Comparison of ENCODE assay signal across 8 mouse cellular contexts in the genomic region with DNA sequence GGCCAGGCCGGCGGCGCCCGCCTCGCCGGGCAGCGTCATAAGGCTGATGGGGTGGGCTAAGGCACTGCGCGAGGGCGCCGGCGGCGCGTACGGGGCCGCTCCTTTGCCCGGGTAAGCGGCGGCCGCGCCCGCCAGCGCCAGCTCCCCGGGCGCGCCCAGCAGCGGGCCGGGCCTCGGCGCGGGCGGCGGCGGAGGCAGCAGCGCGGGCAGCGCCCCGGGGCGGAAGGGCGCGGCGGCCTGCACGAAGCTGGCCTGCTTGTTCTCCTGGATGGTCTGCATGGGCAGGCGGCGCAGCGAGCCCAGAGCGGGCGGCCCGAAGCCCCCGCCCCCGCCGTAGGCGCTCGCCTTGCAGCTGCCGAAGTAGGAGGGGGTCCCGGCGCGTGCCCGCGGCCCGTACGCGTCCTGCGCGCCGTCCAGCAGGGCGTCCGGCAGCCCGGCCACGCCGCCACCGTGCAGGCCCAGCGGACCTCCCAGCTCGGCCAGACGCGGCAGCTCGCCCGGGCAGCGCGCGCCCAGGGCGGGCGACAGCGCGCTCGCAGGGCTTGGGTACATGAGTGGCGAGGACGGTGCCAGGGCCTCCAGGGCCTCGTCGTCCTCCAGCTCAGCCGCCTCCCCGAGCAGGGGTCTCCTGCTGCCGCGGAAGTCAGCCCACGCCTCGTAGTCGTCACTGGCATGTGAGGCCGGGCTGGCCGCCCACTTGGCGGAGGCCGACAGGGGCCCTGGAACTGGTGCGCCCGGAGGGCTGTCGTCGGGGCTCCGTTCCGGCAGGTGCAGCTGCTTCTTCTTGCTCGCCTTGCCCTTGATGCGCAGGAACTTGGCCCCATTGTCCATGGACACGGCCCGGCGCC. TPM values are rescaled to one million over a fixed set of nuclear protein-coding genes. Genes with fewer than 3 reads are reported as not detected.
DNase-seq lines count a peak whose midpoint lies in the region; ATAC-seq and TF ChIP-seq lines count a peak whose summit lies in the region.
"Had no signal": no experiment of that assay in that cellular context is flagged by ENCODE, and none has a peak within 500 bp of the region (broad histone marks: within the 10 kb centered on the region; RNA-seq: fewer than 3 reads in every experiment).

No protein-coding gene starts in this region.

- H3K27me3 ChIP-seq in lung, embryonic 14.5 days (ENCODE audit: insufficient read depth, low read length) = peaks cover 82% of the 10 kb centered on the region
- peaks cover 96% of the 10 kb centered on the region for H3K27me3 ChIP-seq in forebrain, embryonic 12.5 days
- H3K27me3 ChIP-seq in neural tube, embryonic 15.5 days (replicated peaks) = peaks cover 69% of the 10 kb centered on the region
- H3K27me3 ChIP-seq in thymus, adult 2 months (ENCODE audit: control insufficient read depth, insufficient read depth, low read length) = no peaks in the 10 kb centered on the region; the same call in 1 of the 2 replicates

- WGBS in lung, embryonic 14.5 days = under 1% methylated on average over 101 of the region's 112 CpGs
- WGBS in forebrain, embryonic 12.5 days = under 1% methylated on average over 91 of the region's 112 CpGs
- WGBS in neural tube, embryonic 15.5 days = 7% methylated on average over 61 of the region's 112 CpGs
- 8% methylated on average over 107 of the region's 112 CpGs for WGBS in thymus, adult 2 months

- peak; percentile 39 for DNase-seq in lung, embryonic 14.5 days
- no peak for DNase-seq in lung, postnatal 36 days
- peak; percentile 21 for DNase-seq in kidney, postnatal 14 days
- DNase-seq in thymus, adult 2 months = no peak
- DNase-seq in ovary, postnatal 10 days (ENCODE audit: low spot score) = no peak

- no peak for TF ChIP-seq POLR2A in thymus, adult 2 months (IDR thresholded peaks at IDR 0.05; ENCODE audit: control insufficient read depth, extremely low read depth, insufficient read depth, low read length, poor library complexity)

- H3K4me1 ChIP-seq in lung, embryonic 14.5 days (ENCODE audit: insufficient read depth) = peaks cover 3% of the 10 kb centered on the region; the same call in 1 of the 2 replicates
- H3K4me1 ChIP-seq in forebrain, embryonic 12.5 days = peaks cover 69% of the 10 kb centered on the region
- peaks cover 62% of the 10 kb centered on the region for H3K4me1 ChIP-seq in neural tube, embryonic 15.5 days
- no peaks in the 10 kb centered on the region for H3K4me1 ChIP-seq in thymus, adult 2 months (replicated peaks; ENCODE audit: control insufficient read depth, insufficient read depth, low read length)

- peak overlapping the region; percentile 40 for H3K4me3 ChIP-seq in lung, embryonic 14.5 days (ENCODE audit: low read depth, low read length)
- peak overlapping the region; percentile 37 for H3K4me3 ChIP-seq in forebrain, embryonic 12.5 days (replicated peaks)
- H3K4me3 ChIP-seq in neural tube, embryonic 15.5 days (replicated peaks) = peak overlapping the region; percentile 30
- H3K4me3 ChIP-seq in thymus, adult 2 months (ENCODE audit: control insufficient read depth, insufficient read depth, low read length) = no peak overlapping the region
- H3K4me3 ChIP-seq: megakaryocyte, embryonic 14.5 days had no signal

- H3K4me2 ChIP-seq in lung, embryonic 14.5 days = peak overlapping the region; percentile 72
- peak overlapping the region; percentile 57 for H3K4me2 ChIP-seq in forebrain, embryonic 12.5 days
- H3K4me2 ChIP-seq in neural tube, embryonic 15.5 days = peak overlapping the region; percentile 63

- no peak for TF ChIP-seq CTCF in lung, embryonic 14.5 days (IDR thresholded peaks at IDR 0.05; ENCODE audit: low read depth)
- no peak for TF ChIP-seq CTCF in thymus, adult 2 months (IDR thresholded peaks at IDR 0.05; ENCODE audit: borderline replicate concordance, control insufficient read depth, extremely low read depth, insufficient read depth, low read length, poor library complexity)

- H3K9ac ChIP-seq in lung, embryonic 14.5 days = peak overlapping the region; percentile 32
- peak overlapping the region; percentile 53 for H3K9ac ChIP-seq in forebrain, embryonic 12.5 days
- peak overlapping the region; percentile 26; the same call in 1 of the 2 replicates for H3K9ac ChIP-seq in neural tube, embryonic 15.5 days (replicated peaks)

- no peak overlapping the region for H3K27ac ChIP-seq in lung, embryonic 14.5 days (ENCODE audit: low read depth)
- H3K27ac ChIP-seq in forebrain, embryonic 12.5 days = peak overlapping the region; percentile 50; the same call in 1 of the 2 replicates
- no peak overlapping the region for H3K27ac ChIP-seq in neural tube, embryonic 15.5 days (replicated peaks)
- H3K27ac ChIP-seq in thymus, adult 2 months (ENCODE audit: control insufficient read depth, insufficient read depth, low read length) = no peak overlapping the region

- no peaks in the 10 kb centered on the region for H3K9me3 ChIP-seq in lung, embryonic 14.5 days (ENCODE audit: low read depth, low read length)
- no peaks in the 10 kb centered on the region for H3K9me3 ChIP-seq in forebrain, embryonic 12.5 days
- no peaks in the 10 kb centered on the region for H3K9me3 ChIP-seq in neural tube, embryonic 15.5 days (replicated peaks)
- H3K9me3 ChIP-seq: megakaryocyte, embryonic 14.5 days had no signal

- ATAC-seq in lung, embryonic 14.5 days (ENCODE audit: insufficient read depth) = peak; percentile 56
- ATAC-seq in forebrain, embryonic 12.5 days (ENCODE audit: low FRiP score) = peak; percentile 48
- ATAC-seq in neural tube, embryonic 15.5 days (ENCODE audit: low FRiP score) = no peak

- no peaks in the 10 kb centered on the region for H3K36me3 ChIP-seq in lung, embryonic 14.5 days (ENCODE audit: insufficient read depth)
- no peaks in the 10 kb centered on the region for H3K36me3 ChIP-seq in forebrain, embryonic 12.5 days (replicated peaks)
- no peaks in the 10 kb centered on the region for H3K36me3 ChIP-seq in neural tube, embryonic 15.5 days
- no peaks in the 10 kb centered on the region for H3K36me3 ChIP-seq in thymus, adult 2 months (ENCODE audit: control insufficient read depth, insufficient read depth, low read length)

RNA-seq across cellular contexts. Expression of a gene that starts 18.7 kb away (rescaled TPM):
- 0.11 and 0.34 TPM in 2 replicates for polyA plus RNA-seq in lung, embryonic 14.5 days (2014; fragmentation: Nextera tagmentation; extraction: Ambion mirVana)
- polyA plus RNA-seq in forebrain, embryonic 12.5 days (2016; fragmentation: Nextera tagmentation; extraction: Ambion mirVana) = 0.96 and 1.1 TPM in 2 replicates
- polyA plus RNA-seq in neural tube, embryonic 15.5 days (2015; fragmentation: Nextera tagmentation; extraction: Ambion mirVana) = 0.63 and 1.0 TPM in 2 replicates
- polyA plus RNA-seq in thymus, adult 2 months (2012; rRNA removed) = 0.47 and 0.82 TPM in 2 replicates

Comparison
In these comparisons a context has a peak if more than half of its experiments do, and no peak if none do; other contexts are left out.
1. DNase-seq: peak in lung, embryonic 14.5 days (single experiment) and kidney, postnatal 14 days (single experiment); none in lung, postnatal 36 days (single experiment), thymus, adult 2 months (single experiment) and ovary, postnatal 10 days (single experiment).
2. Peak in every context shown above with its lines, with median percentiles within 50 percentile points of each other: H3K4me2 ChIP-seq and H3K9ac ChIP-seq.